ENCODE assay signal across 22 mouse cellular contexts in genomic region chr2:11545380-11545779, GRCm38 (mm10). TPM values are rescaled to one million over a fixed set of nuclear protein-coding genes. Genes with fewer than 3 reads are reported as not detected.
DNase-seq lines count a peak whose midpoint lies in the region; ATAC-seq and TF ChIP-seq lines count a peak whose summit lies in the region.
"Had no signal": no experiment of that assay in that cellular context is flagged by ENCODE, and none has a peak within 500 bp of the region (broad histone marks: within the 10 kb centered on the region; RNA-seq: fewer than 3 reads in every experiment).

No protein-coding gene starts in this region.

- H3K36me3 ChIP-seq in liver, embryonic 11.5 days (ENCODE audit: control insufficient read depth, insufficient read depth, low read length), result no peaks in the 10 kb centered on the region
- H3K36me3 ChIP-seq in liver, postnatal 0 days (replicated peaks; ENCODE audit: insufficient read depth, low read length), result no peaks in the 10 kb centered on the region
- H3K36me3 ChIP-seq in MEL (ENCODE audit: control insufficient read depth in 1 of 2, insufficient read depth in 2 of 2, low read length in 2 of 2), result peaks cover 0 to 25% of the 10 kb centered on the region in 2 experiments; a peak in 3 of 4 replicates
- H3K36me3 ChIP-seq in forebrain, embryonic 14.5 days (ENCODE audit: control insufficient read depth, insufficient read depth, low read length), result no peaks in the 10 kb centered on the region
- H3K36me3 ChIP-seq in hindbrain, postnatal 0 days (ENCODE audit: insufficient read depth, low read length), result no peaks in the 10 kb centered on the region
- H3K36me3 ChIP-seq: hindbrain, embryonic 12.5 days; limb, embryonic 15.5 days; neural tube, embryonic 15.5 days; stomach, embryonic 15.5 days had no signal

- TF ChIP-seq CTCF in liver, postnatal 0 days (IDR thresholded peaks at IDR 0.05; ENCODE audit: low read depth), result no peak
- no peak for TF ChIP-seq CTCF in MEL (IDR thresholded peaks at IDR 0.05 in 2 of 3, conservative IDR thresholded peaks at IDR 0.05 in 1 of 3; ENCODE audit: control insufficient read depth in 1 of 3, insufficient read depth in 1 of 3, low read depth in 2 of 3, low read length in 3 of 3, poor library complexity in 1 of 3, severe bottlenecking in 1 of 3)
- TF ChIP-seq CTCF in hindbrain, postnatal 0 days (IDR thresholded peaks at IDR 0.05; ENCODE audit: low read depth), result no peak

- no peak overlapping the region for H3K27ac ChIP-seq in liver, embryonic 11.5 days (ENCODE audit: low read depth, low read length)
- no peak overlapping the region for H3K27ac ChIP-seq in liver, postnatal 0 days (ENCODE audit: low read depth)
- peak overlapping the region; percentile 73; the same call in 1 of the 2 replicates for H3K27ac ChIP-seq in MEL (ENCODE audit: control insufficient read depth, low read depth, low read length)
- peak overlapping the region; percentile 19; the same call in 1 of the 2 replicates for H3K27ac ChIP-seq in brown adipose tissue, adult 24 weeks (replicated peaks; ENCODE audit: low read depth, low read length)
- H3K27ac ChIP-seq in forebrain, embryonic 14.5 days (ENCODE audit: low read depth, low read length), result no peak overlapping the region
- H3K27ac ChIP-seq in hindbrain, postnatal 0 days, result no peak overlapping the region
- H3K27ac ChIP-seq: hindbrain, embryonic 12.5 days; layer of hippocampus, adult 2 months; limb, embryonic 15.5 days; neural tube, embryonic 15.5 days; stomach, embryonic 15.5 days had no signal

- no peak overlapping the region for H3K4me2 ChIP-seq in liver, embryonic 11.5 days
- H3K4me2 ChIP-seq in liver, postnatal 0 days (ENCODE audit: low read depth, low read length), result no peak overlapping the region
- no peak overlapping the region for H3K4me2 ChIP-seq in forebrain, embryonic 14.5 days (ENCODE audit: low read length)
- no peak overlapping the region for H3K4me2 ChIP-seq in hindbrain, postnatal 0 days (ENCODE audit: low read depth, low read length)
- H3K4me2 ChIP-seq: hindbrain, embryonic 12.5 days; limb, embryonic 15.5 days; neural tube, embryonic 15.5 days; stomach, embryonic 15.5 days had no signal

- no peak for TF ChIP-seq POLR2A in MEL (IDR thresholded peaks at IDR 0.05; ENCODE audit: control insufficient read depth in 1 of 2, insufficient read depth in 1 of 2, low read depth in 1 of 2, low read length in 2 of 2, poor library complexity in 1 of 2)

- no peak for TF ChIP-seq EP300 in liver, postnatal 0 days (IDR thresholded peaks at IDR 0.05; ENCODE audit: low read depth)
- TF ChIP-seq EP300 in MEL (IDR thresholded peaks at IDR 0.05; ENCODE audit: low read depth in 1 of 2, low read length in 2 of 2), result peak; percentile 6 to 33; a peak in 3 of 4 replicates

- H3K9me3 ChIP-seq in liver, embryonic 11.5 days (ENCODE audit: control insufficient read depth, low read length), result no peaks in the 10 kb centered on the region
- no peaks in the 10 kb centered on the region for H3K9me3 ChIP-seq in liver, postnatal 0 days (ENCODE audit: low read length)
- no peaks in the 10 kb centered on the region for H3K9me3 ChIP-seq in MEL (replicated peaks; ENCODE audit: insufficient read depth, low read length)
- H3K9me3 ChIP-seq in forebrain, embryonic 14.5 days (replicated peaks; ENCODE audit: control insufficient read depth, low read length), result no peaks in the 10 kb centered on the region
- no peaks in the 10 kb centered on the region for H3K9me3 ChIP-seq in hindbrain, postnatal 0 days (ENCODE audit: low read length)
- H3K9me3 ChIP-seq: hindbrain, embryonic 12.5 days; limb, embryonic 15.5 days; neural tube, embryonic 15.5 days; stomach, embryonic 15.5 days had no signal

- peaks cover 10% of the 10 kb centered on the region for H3K4me1 ChIP-seq in liver, embryonic 11.5 days (replicated peaks; ENCODE audit: control insufficient read depth, insufficient read depth, low read length)
- H3K4me1 ChIP-seq in liver, postnatal 0 days (ENCODE audit: insufficient read depth), result peaks cover 16% of the 10 kb centered on the region
- H3K4me1 ChIP-seq in MEL (ENCODE audit: control insufficient read depth in 1 of 2, insufficient read depth in 2 of 2, low read length in 2 of 2), result peaks cover 20 to 34% of the 10 kb centered on the region in 2 experiments
- H3K4me1 ChIP-seq in brown adipose tissue, adult 24 weeks (ENCODE audit: control insufficient read depth, insufficient read depth, insufficient read length, low read length), result peaks cover 3% of the 10 kb centered on the region; the same call in 1 of the 2 replicates
- no peaks in the 10 kb centered on the region for H3K4me1 ChIP-seq in forebrain, embryonic 14.5 days (ENCODE audit: control insufficient read depth, insufficient read depth, low read length)
- no peaks in the 10 kb centered on the region for H3K4me1 ChIP-seq in hindbrain, postnatal 0 days (ENCODE audit: insufficient read depth, low read length)
- H3K4me1 ChIP-seq: hindbrain, embryonic 12.5 days; limb, embryonic 15.5 days; neural tube, embryonic 15.5 days; stomach, embryonic 15.5 days had no signal

- no peak overlapping the region for H3K9ac ChIP-seq in liver, embryonic 11.5 days (ENCODE audit: low read depth, low read length)
- no peak overlapping the region for H3K9ac ChIP-seq in liver, postnatal 0 days (replicated peaks)
- no peak overlapping the region for H3K9ac ChIP-seq in MEL (ENCODE audit: control insufficient read depth, low read depth, low read length, poor library complexity, severe bottlenecking)
- no peak overlapping the region for H3K9ac ChIP-seq in forebrain, embryonic 14.5 days (ENCODE audit: low read length)
- H3K9ac ChIP-seq in hindbrain, postnatal 0 days (replicated peaks; ENCODE audit: low read length), result no peak overlapping the region
- H3K9ac ChIP-seq: hindbrain, embryonic 12.5 days; limb, embryonic 15.5 days; neural tube, embryonic 15.5 days; stomach, embryonic 15.5 days had no signal

- no peak for TF ChIP-seq RAD21 in MEL (IDR thresholded peaks at IDR 0.05; ENCODE audit: low read depth, low read length)

- ATAC-seq in liver, embryonic 11.5 days (replicated peaks; ENCODE audit: low FRiP score), result peak; percentile 64
- no peak for ATAC-seq in liver, postnatal 0 days
- peak; percentile 18; the same call in 1 of the 2 replicates for ATAC-seq in megakaryocyte progenitor cell, adult 5-6 weeks (replicated peaks; ENCODE audit: poor library complexity)
- no peak for ATAC-seq in forebrain, embryonic 14.5 days
- ATAC-seq in hindbrain, postnatal 0 days, result no peak
- ATAC-seq: forebrain, embryonic 16.5 days; inflammation-experienced regulatory T-cells, adult 6 months; lung, postnatal 0 days; midbrain, embryonic 16.5 days had no signal

- no peak for DNase-seq in liver, embryonic 11.5 days (ENCODE audit: low spot score)
- DNase-seq in liver, postnatal 0 days, result no peak
- DNase-seq in MEL (ENCODE audit: low read depth, low spot score), result peak; percentile 76
- no peak for DNase-seq in forebrain, embryonic 14.5 days (ENCODE audit: low spot score)
- no peak for DNase-seq in hindbrain, postnatal 0 days (ENCODE audit: low spot score)
- DNase-seq in heart, postnatal 4 days, result no peak
- DNase-seq: adrenal gland, postnatal 36 days; cerebellum, adult 2 months; gastrocnemius, postnatal 25 days; right cerebral cortex, postnatal 25 days; thymus, postnatal 25 days had no signal

- H3K27me3 ChIP-seq in liver, embryonic 11.5 days (replicated peaks; ENCODE audit: control insufficient read depth, insufficient read depth, low read length), result no peaks in the 10 kb centered on the region
- no peaks in the 10 kb centered on the region for H3K27me3 ChIP-seq in liver, postnatal 0 days (ENCODE audit: insufficient read depth, low read length)
- no peaks in the 10 kb centered on the region for H3K27me3 ChIP-seq in MEL (ENCODE audit: control insufficient read depth in 1 of 2, insufficient read depth in 2 of 2, low read length in 2 of 2)
- H3K27me3 ChIP-seq in forebrain, embryonic 14.5 days (replicated peaks; ENCODE audit: control insufficient read depth, insufficient read depth, low read length), result no peaks in the 10 kb centered on the region
- H3K27me3 ChIP-seq in hindbrain, postnatal 0 days (ENCODE audit: insufficient read depth, low read length), result no peaks in the 10 kb centered on the region
- H3K27me3 ChIP-seq: limb, embryonic 15.5 days; neural tube, embryonic 15.5 days; stomach, embryonic 15.5 days had no signal

- WGBS in liver, embryonic 11.5 days, result 12% methylated on average over 1 of the region's 1 CpGs
- 9% methylated on average over 1 of the region's 1 CpGs for WGBS in liver, postnatal 0 days (ENCODE audit: insufficient replicate concordance)
- WGBS in forebrain, embryonic 14.5 days, result 47% methylated on average over 1 of the region's 1 CpGs
- 29% methylated on average over 1 of the region's 1 CpGs for WGBS in hindbrain, postnatal 0 days

- H3K79me2 ChIP-seq in MEL (ENCODE audit: control insufficient read depth, insufficient read depth, low read length, poor library complexity), result no peaks in the 10 kb centered on the region

- no peak overlapping the region for H3K4me3 ChIP-seq in liver, embryonic 11.5 days (ENCODE audit: low read depth, low read length)
- H3K4me3 ChIP-seq in liver, postnatal 0 days (ENCODE audit: low read depth, low read length), result no peak overlapping the region
- no peak overlapping the region for H3K4me3 ChIP-seq in MEL (ENCODE audit: control insufficient read depth in 1 of 2, insufficient read depth in 1 of 2, low read depth in 2 of 2, low read length in 2 of 2)
- no peak overlapping the region for H3K4me3 ChIP-seq in brown adipose tissue, adult 24 weeks (ENCODE audit: insufficient read depth, low read depth, low read length)
- no peak overlapping the region for H3K4me3 ChIP-seq in forebrain, embryonic 14.5 days (ENCODE audit: low read depth, low read length)
- no peak overlapping the region for H3K4me3 ChIP-seq in hindbrain, postnatal 0 days (ENCODE audit: low read length)
- H3K4me3 ChIP-seq: hindbrain, embryonic 12.5 days; layer of hippocampus, adult 2 months; limb, embryonic 15.5 days; neural tube, embryonic 15.5 days; stomach, embryonic 15.5 days had no signal

RNA-seq across cellular contexts. Expression of gene Pfkfb3, which starts 8.5 kb away (rescaled TPM):
- 17.5 and 20.3 TPM in 2 replicates for polyA plus RNA-seq in liver, embryonic 11.5 days (2014; fragmentation: Nextera tagmentation; extraction: Ambion mirVana)
- polyA plus RNA-seq in liver, postnatal 0 days (2015; fragmentation: Nextera tagmentation; extraction: Ambion mirVana), result 3.0 and 3.3 TPM in 2 replicates
- total RNA-seq in MEL (2012; rRNA removed), result 7.2 and 9.9 TPM in 2 replicates
- polyA plus RNA-seq in MEL (2012; ENCODE audit: insufficient read depth in 1 of 2, insufficient read length in 2 of 2, low read depth in 1 of 2, low replicate concordance in 2 of 2, missing spikeins in 1 of 2), result 10 to 100 TPM in 1 of 2 experiments, not detected in 1; 13.8 TPM
- polyA plus RNA-seq in brown adipose tissue, adult 24 weeks (2012; ENCODE audit: insufficient read depth, insufficient read length, missing spikeins), result 190 and 226 TPM in 2 replicates
- total RNA-seq in megakaryocyte progenitor cell, adult 5-6 weeks (2015), result 48.2 and 49.0 TPM in 2 replicates
- total RNA-seq in megakaryocyte progenitor cell, adult 5-6 weeks (2017), result 40.9 and 45.9 TPM in 2 replicates
- polyA plus RNA-seq in forebrain, embryonic 14.5 days (2014; fragmentation: Nextera tagmentation; extraction: Ambion mirVana), result 19.8 and 23.5 TPM in 2 replicates
- 15.6 and 21.3 TPM in 2 replicates for total RNA-seq in hindbrain, postnatal 0 days (2014; rRNA removed)
- polyA plus RNA-seq in hindbrain, postnatal 0 days (2015; fragmentation: Nextera tagmentation; extraction: Ambion mirVana), result 18.5 and 19.6 TPM in 2 replicates
- total RNA-seq in heart, postnatal 4 days (2021), result 10 to 100 TPM; 11.8 to 12.7 TPM

RNA-seq across cellular contexts. Expression of gene Rbm17, which starts 58.6 kb away (rescaled TPM):
- 176 and 179 TPM in 2 replicates for polyA plus RNA-seq in liver, embryonic 11.5 days (2014; fragmentation: Nextera tagmentation; extraction: Ambion mirVana)
- 46.9 and 50.8 TPM in 2 replicates for polyA plus RNA-seq in liver, postnatal 0 days (2015; fragmentation: Nextera tagmentation; extraction: Ambion mirVana)
- total RNA-seq in MEL (2012; rRNA removed), result 216 and 223 TPM in 2 replicates
- polyA plus RNA-seq in MEL (2012; ENCODE audit: insufficient read depth in 1 of 2, insufficient read length in 2 of 2, low read depth in 1 of 2, low replicate concordance in 2 of 2, missing spikeins in 1 of 2), result 100 to 1,000 TPM in 1 of 2 experiments, not detected in 1; 318 TPM
- 45.1 and 48.5 TPM in 2 replicates for polyA plus RNA-seq in brown adipose tissue, adult 24 weeks (2012; ENCODE audit: insufficient read depth, insufficient read length, missing spikeins)
- 137 and 153 TPM in 2 replicates for total RNA-seq in megakaryocyte progenitor cell, adult 5-6 weeks (2015)
- 129 and 175 TPM in 2 replicates for total RNA-seq in megakaryocyte progenitor cell, adult 5-6 weeks (2017)
- polyA plus RNA-seq in forebrain, embryonic 14.5 days (2014; fragmentation: Nextera tagmentation; extraction: Ambion mirVana), result 129 and 133 TPM in 2 replicates
- 57.3 and 59.5 TPM in 2 replicates for total RNA-seq in hindbrain, postnatal 0 days (2014; rRNA removed)
- polyA plus RNA-seq in hindbrain, postnatal 0 days (2015; fragmentation: Nextera tagmentation; extraction: Ambion mirVana), result 127 and 128 TPM in 2 replicates
- 10 to 100 TPM; 83.4 to 93.1 TPM for total RNA-seq in heart, postnatal 4 days (2021)

Comparison
In these comparisons a context has a peak if more than half of its experiments do, and no peak if none do; other contexts are left out.
1. ATAC-seq: peak in liver, embryonic 11.5 days (single experiment) and megakaryocyte progenitor cell, adult 5-6 weeks (single experiment); none in liver, postnatal 0 days (single experiment), forebrain, embryonic 14.5 days (single experiment) and hindbrain, postnatal 0 days (single experiment).
2. H3K27ac ChIP-seq: peak in MEL (single experiment) and brown adipose tissue, adult 24 weeks (single experiment); none in liver, embryonic 11.5 days (single experiment), liver, postnatal 0 days (single experiment), forebrain, embryonic 14.5 days (single experiment) and hindbrain, postnatal 0 days (single experiment).